Mouse (Mus musculus) CH12.LX (cell line): ENCODE results near the gene Bhmt2. TPM values are rescaled to one million over a fixed set of nuclear protein-coding genes. Genes with fewer than 3 reads are reported as not detected.

Experiments used
- DNase-seq: peaks from one replicate; pipeline ENCODE4 v3.0.0-alpha.2; 2013; ENCODE audit errors: extremely low read depth
- H3K27ac ChIP-seq: 2 replicates; pipeline ENCODE4 v1.5.1; 2012; ENCODE audit warnings: low read depth, mild to moderate bottlenecking, control low read depth, moderate library complexity; ENCODE audit not compliant: insufficient read depth
- H3K27me3 ChIP-seq: replicated peaks from 2 replicates; pipeline ENCODE3; 2012; ENCODE audit warnings: inconsistent platforms
- H3K36me3 ChIP-seq, 2 experiments: replicated peaks in 1 of 2; 2 replicates each; pipeline versions ENCODE3 to v1.6.1; 2012; ENCODE audit warnings: inconsistent platforms in 1 of 2, low read length in 1 of 2, mild to moderate bottlenecking in 1 of 2, mixed read lengths in 1 of 2, moderate library complexity in 1 of 2; ENCODE audit not compliant: control insufficient read depth in 1 of 2, insufficient read depth in 1 of 2
- H3K4me1 ChIP-seq, 2 experiments: 2 replicates each; pipeline ENCODE4 v1.6.1; 2012; ENCODE audit warnings: inconsistent platforms in 1 of 2, moderate library complexity in 1 of 2; ENCODE audit not compliant: insufficient read depth in 2 of 2, control insufficient read depth in 1 of 2
- H3K4me2 ChIP-seq: 2 replicates; pipeline ENCODE4 v1.6.1; 2012; ENCODE audit warnings: low read depth, mild to moderate bottlenecking, control low read depth; ENCODE audit not compliant: poor library complexity, insufficient read depth, severe bottlenecking
- H3K4me3 ChIP-seq, 3 experiments: fragments of 150-350 bp in 1 of 3; sonication (generic) in 1 of 3; replicated peaks in 1 of 3; 2 replicates each; pipeline versions ENCODE3 to v1.5.1; 2011 to 2012; ENCODE audit warnings: low read depth in 2 of 3, low read length in 2 of 3, mild to moderate bottlenecking in 2 of 3, moderate library complexity in 2 of 3, control low read depth in 1 of 3, improper control_type of control experiment in 1 of 3, inconsistent platforms in 1 of 3, mixed read lengths in 1 of 3; ENCODE audit not compliant: poor library complexity in 1 of 3
- H3K79me2 ChIP-seq: replicated peaks from 2 replicates; pipeline ENCODE4 v1.6.1; 2012; ENCODE audit warnings: mild to moderate bottlenecking, moderate library complexity; ENCODE audit not compliant: control insufficient read depth, poor library complexity, insufficient read depth, severe bottlenecking; ENCODE audit errors: extremely low read depth
- H3K9ac ChIP-seq: 2 replicates; pipeline ENCODE4 v1.6.1; 2012; ENCODE audit warnings: low read depth, mild to moderate bottlenecking, control low read depth, moderate library complexity; ENCODE audit not compliant: insufficient read depth
- H3K9me3 ChIP-seq: replicated peaks from 2 replicates; pipeline ENCODE3; 2012; ENCODE audit warnings: low read length, inconsistent platforms, mixed read lengths
- CHD1 ChIP-seq: IDR thresholded peaks from 2 replicates; pipeline ENCODE4 v1.6.1; 2012; ENCODE audit warnings: low read depth, low read length, improper control_type of control experiment, inconsistent platforms
- CHD2 ChIP-seq: IDR thresholded peaks from 2 replicates; pipeline ENCODE4 v1.6.1; 2011; ENCODE audit warnings: low read length, improper control_type of control experiment
- E2F4 ChIP-seq: IDR thresholded peaks from 2 replicates; pipeline ENCODE4 v1.6.1; 2011; ENCODE audit warnings: low read depth, low read length, improper control_type of control experiment; ENCODE audit not compliant: insufficient replicate concordance
- GABPA ChIP-seq: IDR thresholded peaks from 2 replicates; pipeline ENCODE4 v1.6.1; 2012; ENCODE audit warnings: low read depth, low read length, improper control_type of control experiment, inconsistent platforms; ENCODE audit not compliant: insufficient replicate concordance
- HCFC1 ChIP-seq: IDR thresholded peaks from 2 replicates; pipeline ENCODE4 v1.6.1; 2012; ENCODE audit warnings: low read depth, mild to moderate bottlenecking, inconsistent platforms, low read length, improper control_type of control experiment
- IRF4 ChIP-seq: IDR thresholded peaks from 2 replicates; pipeline ENCODE4 v1.6.1; 2014; ENCODE audit warnings: low read depth, mild to moderate bottlenecking, inconsistent platforms, low read length, improper control_type of control experiment
- JUN ChIP-seq: IDR thresholded peaks from 2 replicates; pipeline ENCODE4 v1.6.1; 2011; ENCODE audit warnings: low read depth, mild to moderate bottlenecking, low read length, improper control_type of control experiment, moderate library complexity; ENCODE audit not compliant: insufficient read depth
- KAT2A ChIP-seq: IDR thresholded peaks from 2 replicates; pipeline ENCODE4 v1.6.1; 2012; ENCODE audit warnings: low read length, improper control_type of control experiment, inconsistent platforms; ENCODE audit not compliant: insufficient replicate concordance
- MAFK ChIP-seq: IDR thresholded peaks from 2 replicates; pipeline ENCODE4 v1.6.1; 2011; ENCODE audit warnings: low read length, improper control_type of control experiment; ENCODE audit not compliant: insufficient replicate concordance
- MYC ChIP-seq: IDR thresholded peaks from 2 replicates; pipeline ENCODE4 v1.6.1; 2011; ENCODE audit warnings: low read depth, mild to moderate bottlenecking, improper control_type of control experiment, low read length
- PAX5 ChIP-seq: IDR thresholded peaks from 2 replicates; pipeline ENCODE4 v1.6.1; 2012; ENCODE audit warnings: low read length, inconsistent platforms, mixed read lengths
- POLR2A ChIP-seq: IDR thresholded peaks from 2 replicates; pipeline ENCODE4 v1.6.1; 2011; ENCODE audit warnings: low read depth, mild to moderate bottlenecking, improper control_type of control experiment, low read length
- POLR2AphosphoS2 ChIP-seq: IDR thresholded peaks from 2 replicates; pipeline ENCODE4 v1.6.1; 2011; ENCODE audit warnings: low read depth, low read length, improper control_type of control experiment
- SIN3A ChIP-seq: IDR thresholded peaks from 2 replicates; pipeline ENCODE4 v1.6.1; 2012; ENCODE audit warnings: low read length, improper control_type of control experiment, inconsistent platforms
- USF1 ChIP-seq: IDR thresholded peaks from 2 replicates; pipeline ENCODE4 v1.6.1; 2014; ENCODE audit warnings: low read depth, mild to moderate bottlenecking, inconsistent platforms, low read length, improper control_type of control experiment
- ZC3H11A ChIP-seq: IDR thresholded peaks from 2 replicates; pipeline ENCODE4 v1.6.1; 2012; ENCODE audit warnings: low read depth, mild to moderate bottlenecking, inconsistent platforms, low read length, improper control_type of control experiment
- ZMIZ1 ChIP-seq: IDR thresholded peaks from 2 replicates; pipeline ENCODE4 v1.6.1; 2012; ENCODE audit warnings: low read depth, mild to moderate bottlenecking, inconsistent platforms, low read length, improper control_type of control experiment
- dilution Hi-C: fragments of 300-500 bp; cut with MboI; formaldehyde crosslinking; loops from 2 replicates; pipeline ENCODE4 v1.14.3; 2020; ENCODE audit warnings: low sequenced_read_pairs; ENCODE audit not compliant: extremely low pct_unique_long_range_greater_than_20kb, extremely low pct_ligation_motif_present
- in situ Hi-C: fragments of 300-500 bp; cut with MboI; formaldehyde crosslinking; loops from 3 replicates; pipeline ENCODE4 v1.14.3; 2019; ENCODE audit warnings: low sequenced_read_pairs, low pct_ligation_motif_present, low pct_unique_long_range_greater_than_20kb, mixed read lengths
- polyA plus RNA-seq: library from polyadenylated mRNA; unstranded; fragments of >175 nt; gene quantifications from 2 replicates; pipeline ENCODE4 v1.2.1, GENCODE M21; 2012; ENCODE audit warnings: low read depth; ENCODE audit not compliant: insufficient read length
- total RNA-seq, 2 experiments: library from RNA; depleted of rRNA; stranded (reverse); fragments of 300-350 nt in 1 of 2; fragments of >200 nt in 1 of 2; gene quantifications; 2 replicates each; pipeline ENCODE4 v1.2.3; 2012 to 2014

Bhmt2 gene
- total and polyA plus RNA-seq, 3 experiments: not detected

DNA sequence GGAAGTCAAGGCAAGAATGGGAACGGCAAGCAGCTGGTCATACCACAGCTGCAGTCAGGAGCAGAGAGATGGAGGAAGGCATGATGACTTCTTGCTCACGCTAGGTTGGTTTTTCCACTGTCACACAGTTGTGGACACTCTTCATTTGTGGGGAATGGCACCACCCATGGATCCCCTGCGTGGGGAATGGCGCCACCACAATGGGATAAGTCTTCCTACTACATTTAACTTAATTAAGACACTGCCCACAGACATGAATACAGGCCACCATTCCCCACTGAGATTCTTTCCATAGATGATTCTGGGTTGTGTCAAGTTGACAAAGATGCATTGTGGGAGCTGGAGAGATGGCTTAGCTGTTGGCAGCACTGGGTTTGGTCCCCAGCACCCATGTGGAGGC is 38.3 kb upstream of the Bhmt2 start:
- no peaks in the 10 kb centered on the region for H3K36me3 ChIP-seq
- TF ChIP-seq CHD2 (no peak), PAX5 (no peak), MYC (no peak), SIN3A (no peak), MAFK (no peak), CHD1 (no peak)
- no peak for DNase-seq
- H3K4me1 ChIP-seq: peaks cover 0 to 7% of the 10 kb centered on the region in 2 experiments; a peak in 2 of 4 replicates
- no peak overlapping the region for H3K4me2 ChIP-seq
- H3K27me3 ChIP-seq: no peaks in the 10 kb centered on the region
- dilution Hi-C loops (no loop called here), in situ Hi-C loops (loop anchor here (25.0 kb wide), 3 partner anchors 375 to 950 kb away; no protein-coding TSS in a partner anchor)
- no peak overlapping the region for H3K4me3 ChIP-seq
- H3K9ac ChIP-seq: no peak overlapping the region
- H3K79me2 ChIP-seq: no peaks in the 10 kb centered on the region
- H3K27ac ChIP-seq: no peak overlapping the region
- H3K9me3 ChIP-seq: no peaks in the 10 kb centered on the region

- dilution Hi-C loops (no loop called here), in situ Hi-C loops (loop anchor here (25.0 kb wide), 3 partner anchors 374 to 949 kb away; no protein-coding TSS in a partner anchor)
- Histone ChIP-seq H3K36me3 (no peaks in the 10 kb centered on the region), H3K79me2 (no peaks in the 10 kb centered on the region), H3K27me3 (no peaks in the 10 kb centered on the region)
- TF ChIP-seq CHD2 (no peak), MYC (no peak), GABPA (no peak), ZC3H11A (no peak), HCFC1 (no peak), PAX5 (no peak), KAT2A (no peak), POLR2AphosphoS2 (no peak), IRF4 (no peak), JUN (no peak), ZMIZ1 (no peak), E2F4 (no peak), USF1 (no peak), POLR2A (no peak)
- TF ChIP-seq, all 38 proteins: peak for 0
- Histone ChIP-seq H3K27ac (no peak overlapping the region), H3K9ac (no peak overlapping the region), H3K9me3 (no peaks in the 10 kb centered on the region), H3K4me2 (no peak overlapping the region), H3K4me3 (no peak overlapping the region), H3K4me1 (peaks cover 0 to 7% of the 10 kb centered on the region in 2 experiments; a peak in 2 of 4 replicates)
- no peak for DNase-seq
These were observed 37.1 kb upstream of the Bhmt2 start for GRCm38 (mm10) chr13:93711226-93711625.
